In the genomic region with DNA sequence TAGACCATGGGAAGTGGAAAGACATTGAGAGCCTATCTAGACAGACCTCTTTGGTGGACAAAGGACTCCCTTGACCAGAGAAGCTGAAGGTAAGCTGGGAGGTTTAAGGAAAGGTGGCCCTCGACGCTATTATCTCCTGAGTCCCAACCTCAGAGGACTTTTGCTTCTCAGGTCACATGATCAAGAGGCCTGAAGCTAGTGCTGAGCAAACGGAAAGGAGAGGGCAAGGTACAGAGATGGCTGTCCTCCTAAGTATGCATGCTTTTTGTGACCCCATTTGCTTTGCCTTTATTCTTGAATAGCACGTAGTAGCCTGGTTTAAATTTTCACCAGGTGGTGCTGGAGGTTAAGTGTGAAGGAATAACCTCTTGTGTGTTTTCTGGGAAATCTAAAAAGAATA, we compare ENCODE assay signal across 24 mouse cellular contexts.
DNase-seq lines count a peak whose midpoint lies in the region; TF ChIP-seq lines count a peak whose summit lies in the region.
"Had no signal": no experiment of that assay in that cellular context is flagged by ENCODE, and none has a peak within 500 bp of the region (broad histone marks: within the 10 kb centered on the region; RNA-seq: fewer than 3 reads in every experiment).

No protein-coding gene starts in this region.

- no peak for DNase-seq in layer of hippocampus, adult 2 months (ENCODE audit: low spot score in 2 of 2)
- DNase-seq in layer of hippocampus, adult 9-11 months = no peak
- DNase-seq in kidney, adult 9 months = peak; percentile 89
- peak; percentile 65 to 86 for DNase-seq in kidney, postnatal 25 days
- DNase-seq in forebrain, embryonic 10.5 days (ENCODE audit: extremely low spot score, low spot score) = no peak
- no peak for DNase-seq in adrenal gland, postnatal 14 days
- DNase-seq in urinary bladder, adult 2 months (ENCODE audit: low spot score) = no peak
- DNase-seq: adrenal gland, postnatal 25 days; cerebellum, adult 9-10 months; forebrain, postnatal 0 days; gastrocnemius, postnatal 14 days; heart, adult 2 months; heart, postnatal 14 days; layer of hippocampus, postnatal 36 days; lung, embryonic 14.5 days; right cerebral cortex, postnatal 14 days; thymus, postnatal 25 days had no signal

- H3K36me3 ChIP-seq in forebrain, embryonic 10.5 days (replicated peaks) = no peaks in the 10 kb centered on the region
- H3K36me3 ChIP-seq: embryonic facial prominence, embryonic 10.5 days; heart, embryonic 13.5 days; hindbrain, embryonic 12.5 days; limb, embryonic 13.5 days; midbrain, embryonic 13.5 days had no signal

- H3K27me3 ChIP-seq in forebrain, embryonic 10.5 days (ENCODE audit: poor library complexity, severe bottlenecking) = no peaks in the 10 kb centered on the region
- H3K27me3 ChIP-seq: heart, embryonic 13.5 days; hindbrain, embryonic 12.5 days; limb, embryonic 13.5 days; megakaryocyte, embryonic 14.5 days; midbrain, embryonic 13.5 days had no signal

- peak overlapping the region; percentile 59; the same call in 1 of the 2 replicates for H3K27ac ChIP-seq in layer of hippocampus, adult 2 months
- no peak overlapping the region for H3K27ac ChIP-seq in forebrain, embryonic 10.5 days
- H3K27ac ChIP-seq: embryonic facial prominence, embryonic 10.5 days; heart, adult 2 months; heart, embryonic 13.5 days; hindbrain, embryonic 12.5 days; limb, embryonic 13.5 days; liver, embryonic 14.5 days; midbrain, embryonic 13.5 days had no signal

- TF ChIP-seq CTCF in layer of hippocampus, adult 2 months (conservative IDR thresholded peaks at IDR 0.05) = no peak

- no peaks in the 10 kb centered on the region for H3K4me1 ChIP-seq in forebrain, embryonic 10.5 days
- H3K4me1 ChIP-seq: heart, embryonic 13.5 days; megakaryocyte, embryonic 14.5 days had no signal

- H3K9me3 ChIP-seq in forebrain, embryonic 10.5 days = no peaks in the 10 kb centered on the region
- H3K9me3 ChIP-seq: embryonic facial prominence, embryonic 10.5 days; heart, embryonic 13.5 days; hindbrain, embryonic 12.5 days; limb, embryonic 13.5 days; megakaryocyte, embryonic 14.5 days; midbrain, embryonic 13.5 days had no signal

- H3K4me3 ChIP-seq in layer of hippocampus, adult 2 months = no peak overlapping the region
- H3K4me3 ChIP-seq in forebrain, embryonic 10.5 days = no peak overlapping the region
- H3K4me3 ChIP-seq: embryonic facial prominence, embryonic 10.5 days; heart, adult 2 months; heart, embryonic 13.5 days; hindbrain, embryonic 12.5 days; limb, embryonic 13.5 days; megakaryocyte, embryonic 14.5 days; midbrain, embryonic 13.5 days had no signal

- 77% methylated on average over 4 of the region's 4 CpGs for WGBS in forebrain, embryonic 10.5 days

Comparison
In these comparisons a context has a peak if more than half of its experiments do, and no peak if none do; other contexts are left out.
1. DNase-seq: peak in kidney, adult 9 months (single experiment) and kidney, postnatal 25 days (2 of 2); none in layer of hippocampus, adult 2 months (0 of 2), layer of hippocampus, adult 9-11 months (single experiment), forebrain, embryonic 10.5 days (single experiment), adrenal gland, postnatal 14 days (single experiment) and urinary bladder, adult 2 months (single experiment).